Mouse (Mus musculus): ENCODE measurements at regions not wholly inside any gene's neighbourhood (a gene's known extent, or its start where the extent isn't known, plus 50 kb on each side); places are given as distances from the start of the nearest gene placed in this dataset.

- no peak for TF ChIP-seq POLR2A (IDR thresholded peaks at IDR 0.05; ENCODE audit: borderline replicate concordance, low read depth, low read length)
- TF ChIP-seq CTCF (IDR thresholded peaks at IDR 0.05; ENCODE audit: low read depth, low read length), result no peak
- Histone ChIP-seq H3K27ac (ENCODE audit: insufficient read depth, low read depth, low read length) (no peak overlapping the region), H3K4me1 (ENCODE audit: control insufficient read depth, insufficient read depth, low read length) (no peaks in the 10 kb centered on the region), H3K4me3 (ENCODE audit: insufficient read depth, low read length) (no peak overlapping the region)
These were observed 630.9 kb upstream of the Lcorl start for GRCm38 (mm10) chr5:46488140-46488942.

DNA sequence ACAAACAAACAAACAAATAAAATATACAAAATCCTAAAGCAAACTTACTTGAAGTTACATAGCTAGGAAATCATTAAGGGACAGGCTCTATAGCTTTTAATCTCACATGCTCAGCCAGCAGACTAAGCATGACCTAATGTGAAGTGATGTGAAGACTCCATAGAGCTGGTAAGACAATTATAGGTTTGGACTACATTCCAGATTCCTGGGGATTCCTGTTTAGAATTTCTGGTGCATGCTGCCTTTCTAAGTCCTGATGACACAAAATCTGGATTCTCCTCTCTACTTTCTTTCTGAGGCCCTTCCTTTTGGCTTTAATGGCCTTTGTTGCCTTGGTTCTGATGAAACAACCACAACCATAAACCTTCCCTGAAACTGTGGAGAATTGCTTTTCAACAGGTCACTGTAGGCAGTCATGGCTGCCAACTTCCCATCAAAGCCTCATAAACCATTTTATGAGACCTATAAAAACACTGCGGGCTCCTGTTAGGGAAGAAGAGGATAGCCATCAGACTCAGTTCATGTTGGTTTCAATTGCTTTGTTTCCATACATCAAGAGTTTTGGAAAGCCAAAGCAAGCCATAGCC is 629.4 kb upstream of the Lcorl start:
- TF ChIP-seq POLR2A (IDR thresholded peaks at IDR 0.05; ENCODE audit: borderline replicate concordance, low read depth, low read length) (no peak), CTCF (IDR thresholded peaks at IDR 0.05; ENCODE audit: low read depth, low read length) (no peak)
- H3K27ac ChIP-seq (ENCODE audit: insufficient read depth, low read depth, low read length), result no peak overlapping the region
- H3K4me1 ChIP-seq (ENCODE audit: control insufficient read depth, insufficient read depth, low read length), result no peaks in the 10 kb centered on the region
- no peak overlapping the region for H3K4me3 ChIP-seq (ENCODE audit: insufficient read depth, low read length)

DNA sequence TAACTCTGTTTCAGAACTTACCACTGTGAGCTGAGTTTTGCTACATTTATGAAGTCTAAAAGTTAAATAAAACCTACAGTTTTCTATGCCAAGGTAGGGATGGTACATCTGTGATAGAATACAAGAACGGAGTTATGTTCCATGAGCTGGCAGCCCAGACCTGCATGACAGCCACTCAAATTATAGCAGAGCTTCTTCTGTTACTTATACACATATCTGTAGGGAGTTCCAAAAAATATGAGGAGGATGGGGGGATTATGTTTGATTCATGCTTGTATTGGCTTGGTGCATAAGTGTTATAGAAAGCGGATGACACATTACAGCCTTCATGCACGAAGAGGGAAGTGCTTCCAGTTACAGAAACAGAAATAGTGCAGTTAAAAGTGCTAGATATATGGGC is 598.9 kb upstream of the Lcorl start:
- Histone ChIP-seq H3K4me1 (ENCODE audit: control insufficient read depth, insufficient read depth, low read length) (no peaks in the 10 kb centered on the region), H3K27ac (ENCODE audit: insufficient read depth, low read depth, low read length) (no peak overlapping the region), H3K4me3 (ENCODE audit: insufficient read depth, low read length) (no peak overlapping the region)
- no peak for TF ChIP-seq CTCF (IDR thresholded peaks at IDR 0.05; ENCODE audit: low read depth, low read length)
- no peak for TF ChIP-seq POLR2A (IDR thresholded peaks at IDR 0.05; ENCODE audit: borderline replicate concordance, low read depth, low read length)

DNA sequence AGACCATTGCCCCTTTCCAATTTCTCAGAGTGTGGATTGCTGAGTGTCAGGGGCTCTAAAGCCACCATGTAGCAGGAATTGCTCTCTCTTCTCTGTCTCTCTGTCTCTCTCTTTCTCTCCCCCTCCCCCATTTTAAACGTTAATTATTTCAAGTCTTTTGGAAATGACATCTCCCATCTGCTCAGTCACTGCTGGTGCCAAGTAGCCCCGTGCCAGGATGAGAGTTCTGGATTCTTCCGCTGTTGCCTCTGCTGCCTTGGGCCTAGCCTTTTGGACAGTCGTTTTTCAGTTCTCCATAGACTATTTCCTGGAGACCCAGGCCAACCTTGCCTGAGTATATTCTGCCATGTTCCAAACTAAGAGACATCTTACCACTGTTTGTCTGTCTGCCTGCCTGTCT is 590.9 kb upstream of the Lcorl start:
- TF ChIP-seq CTCF (IDR thresholded peaks at IDR 0.05; ENCODE audit: low read depth, low read length) (no peak), POLR2A (IDR thresholded peaks at IDR 0.05; ENCODE audit: borderline replicate concordance, low read depth, low read length) (no peak)
- Histone ChIP-seq H3K4me1 (ENCODE audit: control insufficient read depth, insufficient read depth, low read length) (no peaks in the 10 kb centered on the region), H3K4me3 (ENCODE audit: insufficient read depth, low read length) (no peak overlapping the region), H3K27ac (ENCODE audit: insufficient read depth, low read depth, low read length) (no peak overlapping the region)

DNA sequence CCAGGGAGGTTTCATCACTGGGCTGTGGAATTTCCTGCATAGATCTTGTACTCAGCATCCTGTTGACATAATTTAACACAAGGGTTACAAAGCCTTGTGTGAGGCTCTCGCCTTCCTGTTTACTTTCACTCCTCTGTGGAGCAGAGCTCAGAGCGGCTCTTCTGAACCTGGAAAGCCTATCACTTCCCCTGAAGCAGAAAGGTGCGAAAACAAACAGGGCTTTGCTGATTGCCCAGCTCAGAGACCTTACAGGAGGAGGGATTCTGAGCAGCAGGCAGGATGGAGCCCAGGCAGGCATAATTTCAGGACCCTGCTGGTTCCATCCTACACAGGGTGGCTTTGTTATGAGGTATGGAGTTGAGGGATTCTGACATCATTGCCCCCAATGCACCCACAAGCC is 588.4 kb upstream of the Lcorl start:
- Histone ChIP-seq H3K27ac (ENCODE audit: insufficient read depth, low read depth, low read length) (no peak overlapping the region), H3K4me1 (ENCODE audit: control insufficient read depth, insufficient read depth, low read length) (no peaks in the 10 kb centered on the region), H3K4me3 (ENCODE audit: insufficient read depth, low read length) (no peak overlapping the region)
- TF ChIP-seq POLR2A (IDR thresholded peaks at IDR 0.05; ENCODE audit: borderline replicate concordance, low read depth, low read length) (no peak), CTCF (IDR thresholded peaks at IDR 0.05; ENCODE audit: low read depth, low read length) (no peak)

DNA sequence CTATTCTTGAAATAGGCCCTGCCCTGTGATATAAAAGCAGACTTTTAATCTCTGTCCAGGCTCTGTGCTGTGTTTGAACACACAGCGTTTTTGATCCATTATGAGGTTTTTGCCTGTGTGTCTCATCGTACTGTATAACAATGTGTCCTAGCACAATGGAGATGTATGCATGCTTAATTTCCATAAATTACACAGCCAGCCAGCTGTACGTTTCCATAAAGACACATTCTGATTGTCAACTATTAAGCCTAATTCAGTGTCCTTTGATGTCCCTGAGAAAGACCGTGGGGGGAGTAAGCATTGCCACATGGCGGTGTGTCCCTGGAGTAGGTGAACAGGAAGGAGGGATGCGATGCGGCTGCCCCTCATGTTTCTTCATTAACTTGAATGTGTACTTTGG is 587.7 kb upstream of the Lcorl start:
- no peak overlapping the region for H3K4me3 ChIP-seq (ENCODE audit: insufficient read depth, low read length)
- H3K4me1 ChIP-seq (ENCODE audit: control insufficient read depth, insufficient read depth, low read length), result no peaks in the 10 kb centered on the region
- TF ChIP-seq POLR2A (IDR thresholded peaks at IDR 0.05; ENCODE audit: borderline replicate concordance, low read depth, low read length) (no peak), CTCF (IDR thresholded peaks at IDR 0.05; ENCODE audit: low read depth, low read length) (no peak)
- no peak overlapping the region for H3K27ac ChIP-seq (ENCODE audit: insufficient read depth, low read depth, low read length)

- no peaks in the 10 kb centered on the region for H3K4me1 ChIP-seq (ENCODE audit: control insufficient read depth, insufficient read depth, low read length)
- H3K4me3 ChIP-seq (ENCODE audit: insufficient read depth, low read length), result no peak overlapping the region
- no peak overlapping the region for H3K27ac ChIP-seq (ENCODE audit: insufficient read depth, low read depth, low read length)
- TF ChIP-seq POLR2A (IDR thresholded peaks at IDR 0.05; ENCODE audit: borderline replicate concordance, low read depth, low read length) (no peak), CTCF (IDR thresholded peaks at IDR 0.05; ENCODE audit: low read depth, low read length) (no peak)
These were observed 586.5 kb upstream of the Lcorl start for GRCm38 (mm10) chr5:46443805-46444340.

GRCm38 (mm10) chr5:46442600-46443248 is 585.3 kb upstream of the Lcorl start:
- Histone ChIP-seq H3K4me1 (ENCODE audit: control insufficient read depth, insufficient read depth, low read length) (no peaks in the 10 kb centered on the region), H3K27ac (ENCODE audit: insufficient read depth, low read depth, low read length) (no peak overlapping the region), H3K4me3 (ENCODE audit: insufficient read depth, low read length) (no peak overlapping the region)
- no peak for TF ChIP-seq CTCF (IDR thresholded peaks at IDR 0.05; ENCODE audit: low read depth, low read length)
- no peak for TF ChIP-seq POLR2A (IDR thresholded peaks at IDR 0.05; ENCODE audit: borderline replicate concordance, low read depth, low read length)

DNA sequence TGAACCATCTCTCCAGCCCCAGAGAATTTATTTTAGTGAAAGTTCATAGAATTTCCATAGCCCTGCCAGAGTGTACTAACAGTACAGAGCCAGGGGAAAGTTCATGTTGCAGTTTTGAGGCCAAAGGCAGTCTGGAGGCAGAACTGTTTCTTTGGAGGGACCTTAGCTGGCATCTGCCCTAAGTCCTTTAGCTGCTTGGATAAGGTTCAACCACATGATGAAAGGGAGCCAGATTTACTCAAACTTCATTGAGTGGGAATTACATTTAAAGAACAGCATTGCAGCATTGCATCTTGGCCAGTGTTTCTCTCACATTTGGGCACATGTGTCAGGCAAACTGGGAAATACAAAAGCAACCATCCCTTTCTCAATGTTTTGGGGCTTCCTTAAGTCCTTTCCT is 584.3 kb upstream of the Lcorl start:
- H3K27ac ChIP-seq (ENCODE audit: insufficient read depth, low read depth, low read length), result no peak overlapping the region
- H3K4me3 ChIP-seq (ENCODE audit: insufficient read depth, low read length), result no peak overlapping the region
- H3K4me1 ChIP-seq (ENCODE audit: control insufficient read depth, insufficient read depth, low read length), result no peaks in the 10 kb centered on the region
- TF ChIP-seq CTCF (IDR thresholded peaks at IDR 0.05; ENCODE audit: low read depth, low read length), result no peak
- TF ChIP-seq POLR2A (IDR thresholded peaks at IDR 0.05; ENCODE audit: borderline replicate concordance, low read depth, low read length), result no peak
